Mouse (Mus musculus): ENCODE measurements around the gene Lpp.

GRCm38 (mm10) chr16:24828207-24828803, 435.0 kb downstream of the Lpp start:
- TF ChIP-seq USF1 (IDR thresholded peaks at IDR 0.05; ENCODE audit: low read depth, low read length) (no peak), CTCF (IDR thresholded peaks at IDR 0.05 in 2 of 3, conservative IDR thresholded peaks at IDR 0.05 in 1 of 3; ENCODE audit: control insufficient read depth in 1 of 3, insufficient read depth in 1 of 3, low read depth in 2 of 3, low read length in 3 of 3, poor library complexity in 1 of 3, severe bottlenecking in 1 of 3) (no peak), ZKSCAN1 (IDR thresholded peaks at IDR 0.05; ENCODE audit: low read depth, low read length) (no peak), EP300 (IDR thresholded peaks at IDR 0.05; ENCODE audit: low read depth in 1 of 2, low read length in 2 of 2) (no peak), POLR2A (IDR thresholded peaks at IDR 0.05; ENCODE audit: control insufficient read depth in 1 of 2, insufficient read depth in 1 of 2, low read depth in 1 of 2, low read length in 2 of 2, poor library complexity in 1 of 2) (no peak)
